Mouse (Mus musculus) megakaryocyte, embryonic 14.5 days (primary cell): Measurements from ENCODE around the gene Cyb5r3. TPM values are rescaled to one million over a fixed set of nuclear protein-coding genes. Genes with fewer than 3 reads are reported as not detected.

Source experiments
- H3K27me3 ChIP-seq: replicated peaks from 2 replicates; pipeline ENCODE3; 2012; ENCODE audit warnings: inconsistent platforms
- H3K36me3 ChIP-seq: replicated peaks from 2 replicates; pipeline ENCODE3; 2012; ENCODE audit warnings: low read length, inconsistent platforms, mixed read lengths
- H3K4me1 ChIP-seq: 2 replicates; pipeline ENCODE4 v1.6.1; 2012; ENCODE audit warnings: inconsistent platforms
- H3K4me3 ChIP-seq: replicated peaks from 2 replicates; pipeline ENCODE3; 2012; ENCODE audit warnings: moderate library complexity, mild to moderate bottlenecking, inconsistent platforms
- H3K9me3 ChIP-seq: 2 replicates; pipeline ENCODE4 v1.6.1; 2012; ENCODE audit warnings: inconsistent platforms
- FLI1 ChIP-seq: IDR thresholded peaks from 2 replicates; pipeline ENCODE4 v1.6.1; 2012; ENCODE audit warnings: low read length, inconsistent platforms, mixed read lengths
- GATA1 ChIP-seq: IDR thresholded peaks from 3 replicates; pipeline ENCODE4 v1.6.1; 2012; ENCODE audit warnings: mixed read lengths, low read length, inconsistent platforms, borderline replicate concordance
- polyA plus RNA-seq: library from polyadenylated mRNA; stranded (reverse); fragments of >175 nt; gene quantifications from 2 replicates; pipeline ENCODE4 v1.2.3, GENCODE M21; 2012; ENCODE audit warnings: low replicate concordance; ENCODE audit not compliant: insufficient read depth

The Cyb5r3 gene
- polyA plus RNA-seq: 127 and 215 TPM in 2 replicates

DNA sequence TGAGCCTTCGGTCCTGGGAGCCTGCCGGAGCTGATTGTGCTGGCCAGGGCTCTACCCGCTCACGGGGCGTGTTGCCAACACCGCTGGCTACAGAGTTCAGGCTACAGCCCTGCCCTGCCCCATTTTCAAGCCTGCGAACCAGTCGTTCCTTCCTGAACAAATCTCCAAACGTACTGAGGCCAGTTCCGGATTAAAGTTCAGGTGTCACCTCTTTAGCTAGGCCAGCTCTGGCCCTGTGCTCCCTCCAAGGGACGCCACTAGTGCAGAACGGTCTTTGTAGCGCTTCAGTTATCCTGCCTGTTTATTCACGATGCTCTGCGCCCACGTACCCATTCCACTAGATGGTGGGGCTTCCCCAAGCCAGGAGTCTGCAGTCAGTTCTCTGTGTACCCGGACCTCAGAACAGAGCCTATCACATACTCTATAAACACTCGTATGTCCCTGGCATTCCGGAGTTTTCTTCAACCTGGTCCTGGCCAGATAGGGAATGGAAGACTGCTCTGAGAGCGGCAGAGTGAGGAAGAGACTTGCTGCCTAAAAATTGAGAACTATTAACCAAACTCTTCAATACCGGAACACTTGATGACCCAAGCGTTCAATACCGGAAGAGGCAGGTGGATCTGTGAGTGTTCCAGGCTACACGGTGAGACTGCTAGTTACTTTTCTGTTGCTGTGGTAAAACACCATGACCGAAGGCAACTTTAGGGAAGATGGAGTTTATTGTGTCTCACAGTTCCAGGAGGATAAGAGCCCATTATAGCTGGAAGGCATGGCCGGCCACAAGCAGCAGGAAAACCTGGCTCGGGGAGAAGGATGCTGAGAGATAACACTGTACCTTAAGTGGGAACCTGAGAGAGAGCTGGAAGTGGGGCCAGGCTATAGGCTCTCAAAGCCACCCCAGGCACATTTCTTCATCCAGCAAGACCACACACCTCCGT lies at the start of gene Cyb5r3:
Cyb5r3 (minus strand) TSS at position 101 of the 938 bp plus-strand sequence.
- Histone ChIP-seq H3K36me3 (peaks cover 20% of the 10 kb centered on the region), H3K9me3 (no peaks in the 10 kb centered on the region), H3K4me1 (peaks cover 72% of the 10 kb centered on the region), H3K27me3 (peaks cover 2% of the 10 kb centered on the region), H3K4me3 (peak within 1 kb of the TSS; percentile 98)
- no peak for TF ChIP-seq FLI1
- no peak for TF ChIP-seq GATA1

DNA sequence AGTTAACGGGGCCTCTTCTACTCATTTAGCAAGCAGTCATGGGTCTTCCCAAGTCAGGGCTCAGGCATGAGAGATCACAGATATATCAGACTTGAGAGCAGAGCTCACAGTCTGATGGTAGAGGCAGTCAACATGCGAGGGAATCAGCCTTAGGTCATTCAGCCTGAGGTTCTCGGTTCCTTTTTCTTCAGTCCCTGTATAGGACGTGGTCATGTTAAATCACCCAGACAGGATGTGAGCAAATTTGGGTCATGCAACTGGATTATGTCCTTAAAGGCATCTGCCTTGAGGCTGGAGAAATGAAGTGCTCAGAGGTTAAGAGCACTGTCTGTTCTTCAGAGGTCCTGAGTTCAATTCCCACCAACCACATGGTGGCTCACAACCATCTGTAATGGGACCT lies 49.3 kb upstream of the Cyb5r3 start:
- H3K4me1 ChIP-seq: peaks cover 39% of the 10 kb centered on the region
- H3K9me3 ChIP-seq: peaks cover 3% of the 10 kb centered on the region; the same call in 1 of the 2 replicates
- no peaks in the 10 kb centered on the region for H3K36me3 ChIP-seq
- TF ChIP-seq FLI1 (no peak), GATA1 (no peak)
- no peak overlapping the region for H3K4me3 ChIP-seq
- peaks cover 51% of the 10 kb centered on the region for H3K27me3 ChIP-seq

DNA sequence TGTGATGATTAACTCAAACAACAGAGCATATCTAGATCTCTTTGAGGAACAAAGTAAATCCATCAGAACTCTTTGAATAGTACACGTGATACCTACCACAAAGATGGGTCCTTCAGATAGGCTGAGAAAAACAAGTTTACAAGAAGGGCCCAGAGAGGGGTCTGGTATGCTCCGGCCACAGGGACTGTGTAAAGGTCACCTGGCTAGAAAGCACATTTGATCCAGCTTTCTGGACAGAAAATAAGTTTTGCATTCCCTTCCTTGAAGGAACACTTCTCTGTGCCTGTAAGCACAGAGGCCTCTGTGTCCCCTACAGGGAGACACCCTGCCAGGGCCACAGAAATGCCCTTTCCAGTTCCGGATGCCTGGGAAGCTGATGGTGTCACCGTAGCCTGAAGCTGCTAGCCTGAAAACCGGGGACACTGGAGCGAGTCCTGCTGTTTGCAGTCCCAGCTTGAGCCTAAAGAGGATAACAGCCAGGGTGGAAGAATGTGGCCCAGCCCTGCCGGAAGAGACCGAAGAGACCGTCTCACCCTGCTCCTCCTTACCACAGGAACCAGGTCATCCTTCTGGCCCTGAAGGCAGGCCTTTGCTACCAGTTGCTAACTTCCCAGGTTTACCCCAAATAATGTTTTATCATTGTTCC lies 48.1 kb upstream of the Cyb5r3 start:
- H3K4me1 ChIP-seq: peaks cover 47% of the 10 kb centered on the region
- peaks cover 41% of the 10 kb centered on the region for H3K27me3 ChIP-seq
- H3K9me3 ChIP-seq: peaks cover 3% of the 10 kb centered on the region; the same call in 1 of the 2 replicates
- no peak for TF ChIP-seq GATA1
- TF ChIP-seq FLI1: no peak
- H3K36me3 ChIP-seq: no peaks in the 10 kb centered on the region
- no peak overlapping the region for H3K4me3 ChIP-seq

DNA sequence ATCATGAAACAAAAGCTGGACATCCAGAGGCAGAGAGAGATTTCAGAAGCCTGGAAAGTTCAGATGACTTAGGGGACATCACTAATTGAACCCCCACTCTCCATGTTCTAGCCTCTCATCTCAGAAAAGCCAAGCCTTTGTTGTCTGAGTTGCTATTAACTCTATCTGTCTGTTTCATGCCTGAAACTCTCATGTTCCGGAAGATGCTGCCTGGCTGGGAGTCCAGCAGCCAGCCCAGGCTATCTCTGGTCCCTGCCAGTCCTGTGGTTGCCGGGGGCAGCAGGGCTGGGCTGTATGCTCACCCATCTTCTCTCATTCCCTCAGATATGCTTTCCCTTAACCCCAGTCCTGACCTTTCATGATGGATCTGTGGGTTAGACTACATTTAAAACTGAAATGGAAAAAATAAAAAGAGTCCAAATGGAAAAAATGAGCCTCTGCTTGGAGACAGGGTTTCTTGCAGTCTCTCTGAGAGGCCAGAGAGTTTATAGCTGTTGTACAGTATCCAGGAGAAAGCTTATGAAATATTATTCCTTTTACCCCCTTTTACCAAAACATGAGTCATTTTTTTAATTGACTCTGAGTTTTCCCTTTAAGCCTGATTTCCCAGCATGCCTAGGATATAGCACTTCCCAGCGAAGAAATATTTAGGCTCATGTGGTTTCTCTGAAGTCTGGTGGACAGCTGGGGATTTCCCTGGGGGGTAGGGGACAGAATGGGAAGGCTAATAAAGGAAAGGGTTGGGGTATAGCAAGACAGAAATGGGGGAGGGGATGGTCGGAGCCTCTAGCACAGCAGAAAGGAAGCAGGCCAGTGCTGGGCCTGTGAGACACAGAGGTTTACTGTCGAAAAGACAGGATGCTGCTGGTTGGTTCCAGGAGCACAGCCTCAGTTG lies 43.2 kb upstream of the Cyb5r3 start:
- no peaks in the 10 kb centered on the region for H3K36me3 ChIP-seq
- H3K9me3 ChIP-seq: peaks cover 3% of the 10 kb centered on the region; the same call in 1 of the 2 replicates
- H3K4me3 ChIP-seq: no peak overlapping the region
- H3K4me1 ChIP-seq: peaks cover 35% of the 10 kb centered on the region
- peaks cover 40% of the 10 kb centered on the region for H3K27me3 ChIP-seq
- no peak for TF ChIP-seq GATA1
- no peak for TF ChIP-seq FLI1

DNA sequence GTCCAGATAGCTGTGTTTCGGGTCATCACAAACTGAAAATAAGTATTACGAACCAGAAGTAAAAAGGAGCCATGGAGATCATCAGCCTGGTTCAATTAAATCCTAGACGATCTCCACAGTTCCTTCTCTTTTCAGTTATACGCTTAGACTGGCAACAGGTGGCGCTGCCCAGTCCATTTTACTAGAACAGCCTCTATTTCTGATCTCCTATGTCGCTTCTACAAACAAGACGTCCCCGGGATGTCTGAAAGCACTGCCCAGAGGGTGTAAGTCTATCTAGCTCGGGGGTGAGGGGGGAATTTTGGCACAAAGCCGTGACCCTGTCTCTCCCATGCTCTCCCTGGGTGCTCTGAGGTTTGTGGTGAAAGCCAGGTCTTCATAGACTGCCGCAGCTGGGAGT lies 37.8 kb upstream of the Cyb5r3 start:
- Histone ChIP-seq H3K27me3 (peaks cover 49% of the 10 kb centered on the region), H3K4me3 (peak overlapping the region; percentile 53), H3K4me1 (peaks cover 47% of the 10 kb centered on the region), H3K9me3 (no peaks in the 10 kb centered on the region), H3K36me3 (no peaks in the 10 kb centered on the region)
- TF ChIP-seq GATA1 (no peak), FLI1 (no peak)

DNA sequence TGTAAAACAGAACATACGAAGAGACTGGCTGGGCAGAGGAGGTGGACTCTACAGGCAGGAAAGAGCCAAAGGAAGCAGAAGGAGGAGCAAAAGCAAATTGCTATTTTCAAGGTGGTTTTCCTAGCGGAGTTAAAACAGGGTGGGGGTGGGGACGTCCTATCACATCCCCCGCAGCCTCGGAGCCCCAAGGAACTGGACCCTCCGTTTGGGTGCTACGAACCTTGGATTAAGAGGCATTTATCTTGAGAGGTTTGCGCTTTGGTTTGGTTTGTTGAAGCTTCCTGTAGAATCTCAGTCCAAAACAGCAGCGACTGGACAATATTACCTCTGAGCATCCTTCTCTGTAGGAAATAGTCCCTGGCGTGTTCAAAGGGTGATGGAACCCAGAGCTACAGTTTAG lies 37.3 kb upstream of the Cyb5r3 start:
- Histone ChIP-seq H3K36me3 (no peaks in the 10 kb centered on the region), H3K4me1 (peaks cover 48% of the 10 kb centered on the region), H3K9me3 (no peaks in the 10 kb centered on the region), H3K27me3 (peaks cover 49% of the 10 kb centered on the region), H3K4me3 (peak overlapping the region; percentile 53)
- TF ChIP-seq GATA1: no peak
- no peak for TF ChIP-seq FLI1

DNA sequence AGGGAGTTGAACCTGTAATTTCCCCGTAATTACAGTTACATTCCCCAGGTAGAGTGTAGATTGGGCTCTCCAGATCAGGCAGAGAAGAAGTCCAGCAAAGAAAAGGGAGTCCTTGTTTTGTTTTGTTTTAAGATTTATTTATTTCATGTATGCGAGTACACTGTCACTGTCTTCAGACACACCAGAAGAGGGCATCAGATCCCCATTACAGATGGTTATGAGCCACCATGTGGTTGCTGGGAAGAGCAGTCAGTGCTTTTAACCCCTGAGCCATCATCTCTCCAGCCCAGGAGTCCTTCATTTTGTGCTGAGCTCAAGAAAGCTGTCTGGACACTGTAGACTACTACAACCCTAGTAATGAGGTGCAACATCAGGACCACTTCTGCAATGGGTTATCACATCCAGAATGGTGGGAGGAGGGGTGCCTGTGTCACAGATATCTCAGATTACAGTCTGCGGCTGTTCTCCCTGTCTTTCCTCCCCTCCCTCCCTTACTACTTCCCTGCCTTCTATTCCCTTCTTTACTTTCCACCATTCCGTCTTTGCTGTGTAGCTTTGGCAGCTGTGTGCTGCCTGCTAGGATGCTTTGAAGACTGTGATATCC lies 36.8 kb upstream of the Cyb5r3 start:
- Histone ChIP-seq H3K36me3 (no peaks in the 10 kb centered on the region), H3K4me3 (peak overlapping the region; percentile 11), H3K9me3 (no peaks in the 10 kb centered on the region), H3K4me1 (peaks cover 53% of the 10 kb centered on the region), H3K27me3 (peaks cover 50% of the 10 kb centered on the region)
- TF ChIP-seq GATA1: no peak
- no peak for TF ChIP-seq FLI1

DNA sequence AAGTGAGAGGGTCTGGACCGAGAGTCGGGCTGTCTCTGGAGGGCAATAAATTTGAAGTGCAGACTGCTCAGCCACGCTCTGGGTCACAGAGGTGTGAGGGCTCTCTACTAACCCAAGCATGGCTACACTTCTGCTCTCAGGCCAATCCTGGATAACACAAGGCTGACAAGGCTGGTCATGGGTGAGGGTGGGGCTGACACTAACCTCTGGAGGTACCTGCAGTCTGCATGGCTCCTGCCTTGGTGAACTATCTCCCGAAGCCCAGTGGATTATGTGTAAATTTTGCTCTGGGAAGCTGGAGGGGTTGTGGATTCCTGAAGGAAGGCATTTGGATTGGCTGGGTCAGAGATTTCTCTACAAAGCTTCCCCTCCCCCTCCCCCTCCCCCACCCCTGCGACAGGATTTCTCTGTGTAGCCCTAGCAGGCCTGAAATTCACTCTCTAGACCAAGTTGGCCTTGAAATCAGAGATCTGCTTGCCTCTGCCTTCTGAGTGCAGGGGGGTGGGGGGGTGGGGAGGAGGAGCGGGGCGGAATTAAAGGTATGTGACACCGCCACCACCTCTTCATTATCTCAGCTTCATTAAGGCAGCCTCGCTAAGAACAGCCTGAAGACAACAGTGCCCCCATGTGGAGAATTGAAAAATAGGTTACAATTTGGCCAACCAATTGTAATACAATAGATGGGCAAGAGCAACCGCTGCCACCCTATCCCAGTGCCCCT lies 32.5 kb upstream of the Cyb5r3 start:
- peak overlapping the region; percentile 69 for H3K4me3 ChIP-seq
- H3K4me1 ChIP-seq: peaks cover 38% of the 10 kb centered on the region
- H3K9me3 ChIP-seq: no peaks in the 10 kb centered on the region
- no peak for TF ChIP-seq FLI1
- no peak for TF ChIP-seq GATA1
- no peaks in the 10 kb centered on the region for H3K36me3 ChIP-seq
- H3K27me3 ChIP-seq: peaks cover 26% of the 10 kb centered on the region
